Mouse (Mus musculus): ENCODE data around the gene Zfp688.

GRCm38 (mm10) chr7:127465191-127465590 lies 43.3 kb upstream of the Zfp688 start:
- TF ChIP-seq POLR2A (IDR thresholded peaks at IDR 0.05; ENCODE audit: borderline replicate concordance, extremely low read depth, insufficient read depth, insufficient read length, poor library complexity, severe bottlenecking) = no peak
- TF ChIP-seq CTCF (IDR thresholded peaks at IDR 0.05; ENCODE audit: borderline replicate concordance, extremely low read depth, insufficient read depth, insufficient read length) = no peak

Data from brain, embryonic 14.5 days (tissue).